Mouse (Mus musculus) thymus, adult 2 months (tissue): ENCODE data around the gene Slc22a7. TPM values are rescaled to one million over a fixed set of nuclear protein-coding genes. Genes with fewer than 3 reads are reported as not detected.

ENCODE experiments used
- DNase-seq: peaks from one replicate; pipeline ENCODE4 v3.0.0; 2021
- H3K27ac ChIP-seq: fragments of 200-500 bp; 2 replicates; pipeline ENCODE4 v1.5.1; 2012; ENCODE audit warnings: low read length, control low read depth; ENCODE audit not compliant: control insufficient read depth, insufficient read depth
- H3K27me3 ChIP-seq: fragments of 200-500 bp; 2 replicates; pipeline ENCODE4 v1.6.1; 2012; ENCODE audit warnings: mild to moderate bottlenecking, low read length, moderate library complexity, mixed read lengths; ENCODE audit not compliant: control insufficient read depth, insufficient read depth
- H3K36me3 ChIP-seq: fragments of 200-500 bp; 2 replicates; pipeline ENCODE4 v1.6.1; 2012; ENCODE audit warnings: mild to moderate bottlenecking, low read length, moderate library complexity; ENCODE audit not compliant: control insufficient read depth, insufficient read depth
- H3K4me1 ChIP-seq: fragments of 200-500 bp; replicated peaks from 2 replicates; pipeline ENCODE4 v1.6.1; 2012; ENCODE audit warnings: low read length; ENCODE audit not compliant: control insufficient read depth, insufficient read depth
- H3K4me3 ChIP-seq: fragments of 200-500 bp; 2 replicates; pipeline ENCODE4 v1.5.1; 2012; ENCODE audit warnings: mild to moderate bottlenecking, low read length, control low read depth, moderate library complexity; ENCODE audit not compliant: control insufficient read depth, insufficient read depth
- CTCF ChIP-seq: fragments of 200-500 bp; IDR thresholded peaks from 2 replicates; pipeline ENCODE4 v1.5.1; 2012; ENCODE audit warnings: mild to moderate bottlenecking, control low read depth, low read length, moderate library complexity, borderline replicate concordance; ENCODE audit not compliant: control insufficient read depth, poor library complexity, insufficient read depth; ENCODE audit errors: extremely low read depth
- POLR2A ChIP-seq: fragments of 200-500 bp; IDR thresholded peaks from 2 replicates; pipeline ENCODE4 v1.6.1; 2012; ENCODE audit warnings: mild to moderate bottlenecking, low read length, control low read depth, moderate library complexity; ENCODE audit not compliant: control insufficient read depth, poor library complexity, insufficient read depth; ENCODE audit errors: extremely low read depth
- WGBS: fragments of 180-500 bp; shearing (Covaris S2); methylation state at CpG from one replicate; pipeline ENCODE4 v1.1.7; 2018; 5-methylcytosine and 5-hydroxymethylcytosine counted together
- polyA plus RNA-seq: library from polyadenylated mRNA; depleted of rRNA; stranded (reverse); fragments of >200 nt; gene quantifications from 2 replicates; pipeline ENCODE4 v1.2.3, GENCODE M21; 2012; rRNA removed

Gene Slc22a7
- polyA plus RNA-seq, 1 experiment: 3.3 TPM

GRCm38 (mm10) chr17:46383294-46384060 is 54.8 kb downstream of the Slc22a7 start, which contains the start of gene Zfp318:
TSS of gene Zfp318 (plus strand) at chr17:46383731.
- Histone ChIP-seq H3K27ac (no peak within 1 kb of the TSS), H3K36me3 (no peaks in the 10 kb centered on the region), H3K4me3 (peak within 1 kb of the TSS; percentile 77), H3K4me1 (peaks cover 7% of the 10 kb centered on the region), H3K27me3 (peaks cover 14% of the 10 kb centered on the region)
- DNase-seq: peak; percentile 100
- WGBS: under 1% methylated on average over 91 of the region's 105 CpGs
- TF ChIP-seq POLR2A: peak; percentile 73
- TF ChIP-seq CTCF: no peak; the same call in 1 of the 2 replicates

Other genes starting within 250 kb of the Slc22a7 start
- 18.4 and 20.4 TPM in 2 replicates for gene Polh, start 235.8 kb downstream of the Slc22a7 start, polyA plus RNA-seq
- 40.0 and 40.4 TPM in 2 replicates for gene Xpo5, start 235.7 kb downstream of the Slc22a7 start, polyA plus RNA-seq
- 52.6 and 60.6 TPM in 2 replicates for gene Polr1c, start 190.4 kb downstream of the Slc22a7 start, polyA plus RNA-seq
- gene Yipf3, start 190.4 kb downstream of the Slc22a7 start, polyA plus RNA-seq: 250 and 292 TPM in 2 replicates
- 4.2 and 5.3 TPM in 2 replicates for gene Lrrc73, start 184.9 kb downstream of the Slc22a7 start, polyA plus RNA-seq
- gene Tjap1, start 155.4 kb downstream of the Slc22a7 start, polyA plus RNA-seq: 98.7 and 106 TPM in 2 replicates
- 8.5 and 11.3 TPM in 2 replicates for gene Dlk2, start 141.0 kb downstream of the Slc22a7 start, polyA plus RNA-seq
- 31.8 and 33.4 TPM in 2 replicates for gene Abcc10, start 110.1 kb downstream of the Slc22a7 start, polyA plus RNA-seq
- gene Zfp318, start 54.7 kb downstream of the Slc22a7 start, polyA plus RNA-seq: 18.3 and 20.7 TPM in 2 replicates
- 348 and 429 TPM in 2 replicates for gene Crip3, start 9.5 kb downstream of the Slc22a7 start, polyA plus RNA-seq
- 1.0 and 1.1 TPM in 2 replicates for gene Ttbk1, start 49.2 kb upstream of the Slc22a7 start, polyA plus RNA-seq
- gene Dnph1, start 58.3 kb upstream of the Slc22a7 start, polyA plus RNA-seq: 14.0 and 17.7 TPM in 2 replicates
- gene Cul9, start 107.9 kb upstream of the Slc22a7 start, polyA plus RNA-seq: 21.8 and 22.0 TPM in 2 replicates
- 297 and 310 TPM in 2 replicates for gene Srf, start 117.7 kb upstream of the Slc22a7 start, polyA plus RNA-seq
- 11.9 and 15.8 TPM in 2 replicates for gene Ptk7, start 191.0 kb upstream of the Slc22a7 start, polyA plus RNA-seq
- gene Klc4, start 207.6 kb upstream of the Slc22a7 start, polyA plus RNA-seq: 22.6 and 24.0 TPM in 2 replicates
- 68.3 and 91.0 TPM in 2 replicates for gene Mrpl2, start 207.8 kb upstream of the Slc22a7 start, polyA plus RNA-seq
- gene Cul7, start 211.9 kb upstream of the Slc22a7 start, polyA plus RNA-seq: 47.9 and 50.1 TPM in 2 replicates
- 43.8 and 47.8 TPM in 2 replicates for gene Rrp36, start 235.9 kb upstream of the Slc22a7 start, polyA plus RNA-seq
- 47.8 and 55.7 TPM in 2 replicates for gene Mea1, start 240.3 kb upstream of the Slc22a7 start, polyA plus RNA-seq
- 116 and 124 TPM in 2 replicates for gene Klhdc3, start 242.5 kb upstream of the Slc22a7 start, polyA plus RNA-seq